Mouse (Mus musculus): ENCODE measurements around the gene Cdh5. TPM values are rescaled to one million over a fixed set of nuclear protein-coding genes. Genes with fewer than 3 reads are reported as not detected.
"Not testable (repeated sequence)": the region's sequence is repeated elsewhere in the genome, so short reads cannot be mapped to it uniquely, and the experiment has no call there.

The Cdh5 gene
- polyA plus RNA-seq, 1 experiment from 2014 or later = 12.1 TPM

- no peaks in the 10 kb centered on the region for H3K4me1 ChIP-seq (replicated peaks; ENCODE audit: control insufficient read depth, insufficient read depth, low read length)
- no peaks in the 10 kb centered on the region for H3K9me3 ChIP-seq (ENCODE audit: control insufficient read depth)
- 17% methylated on average over 8 of the region's 8 CpGs for WGBS
- H3K27ac ChIP-seq (ENCODE audit: low read depth, low read length) = no peak overlapping the region
- ATAC-seq = peak; percentile 69
- no peak overlapping the region for H3K9ac ChIP-seq (ENCODE audit: low read depth, low read length)
- H3K4me3 ChIP-seq (ENCODE audit: low read depth, low read length) = no peak overlapping the region
- H3K4me2 ChIP-seq (replicated peaks; ENCODE audit: low read depth) = peak overlapping the region; percentile 51
- peak; percentile 69 for TF ChIP-seq CTCF (IDR thresholded peaks at IDR 0.05; ENCODE audit: low read depth)
- no peaks in the 10 kb centered on the region for H3K36me3 ChIP-seq (ENCODE audit: control insufficient read depth, insufficient read depth)
- H3K27me3 ChIP-seq (replicated peaks; ENCODE audit: control insufficient read depth, insufficient read depth, low read length) = no peaks in the 10 kb centered on the region
Observed at GRCm38 (mm10) chr8:104076541-104077412, 24.6 kb upstream of the Cdh5 start.

- Histone ChIP-seq H3K4me3 (ENCODE audit: low read depth, low read length) (no peak overlapping the region), H3K9ac (ENCODE audit: low read depth, low read length) (no peak overlapping the region), H3K27ac (ENCODE audit: low read depth, low read length) (no peak overlapping the region), H3K27me3 (replicated peaks; ENCODE audit: control insufficient read depth, insufficient read depth, low read length) (no peaks in the 10 kb centered on the region), H3K9me3 (ENCODE audit: control insufficient read depth) (no peaks in the 10 kb centered on the region), H3K4me1 (replicated peaks; ENCODE audit: control insufficient read depth, insufficient read depth, low read length) (no peaks in the 10 kb centered on the region), H3K4me2 (replicated peaks; ENCODE audit: low read depth) (no peak overlapping the region), H3K36me3 (ENCODE audit: control insufficient read depth, insufficient read depth) (no peaks in the 10 kb centered on the region)
- WGBS = 55% methylated on average over 7 of the region's 7 CpGs
- TF ChIP-seq CTCF (IDR thresholded peaks at IDR 0.05; ENCODE audit: low read depth) = no peak
- ATAC-seq = no peak
Observed at GRCm38 (mm10) chr8:104078091-104078490, 23.3 kb upstream of the Cdh5 start.

GRCm38 (mm10) chr8:104085281-104085680, 16.1 kb upstream of the Cdh5 start:
- peak; percentile 37 for TF ChIP-seq CTCF (IDR thresholded peaks at IDR 0.05; ENCODE audit: low read depth)
- Histone ChIP-seq H3K9me3 (ENCODE audit: control insufficient read depth) (no peaks in the 10 kb centered on the region), H3K27me3 (replicated peaks; ENCODE audit: control insufficient read depth, insufficient read depth, low read length) (no peaks in the 10 kb centered on the region), H3K4me2 (replicated peaks; ENCODE audit: low read depth) (no peak overlapping the region), H3K4me1 (replicated peaks; ENCODE audit: control insufficient read depth, insufficient read depth, low read length) (no peaks in the 10 kb centered on the region), H3K9ac (ENCODE audit: low read depth, low read length) (no peak overlapping the region), H3K36me3 (ENCODE audit: control insufficient read depth, insufficient read depth) (no peaks in the 10 kb centered on the region), H3K27ac (ENCODE audit: low read depth, low read length) (no peak overlapping the region), H3K4me3 (ENCODE audit: low read depth, low read length) (no peak overlapping the region)
- no peak for ATAC-seq
- WGBS = 81% methylated on average over 10 of the region's 10 CpGs

GRCm38 (mm10) chr8:104086615-104087014, 14.8 kb upstream of the Cdh5 start:
- no peak for ATAC-seq
- no peaks in the 10 kb centered on the region for H3K27me3 ChIP-seq (replicated peaks; ENCODE audit: control insufficient read depth, insufficient read depth, low read length)
- H3K4me2 ChIP-seq (replicated peaks; ENCODE audit: low read depth) = no peak overlapping the region
- H3K9me3 ChIP-seq (ENCODE audit: control insufficient read depth) = no peaks in the 10 kb centered on the region
- no peak overlapping the region for H3K4me3 ChIP-seq (ENCODE audit: low read depth, low read length)
- H3K4me1 ChIP-seq (replicated peaks; ENCODE audit: control insufficient read depth, insufficient read depth, low read length) = no peaks in the 10 kb centered on the region
- 83% methylated on average over 2 of the region's 2 CpGs for WGBS
- no peaks in the 10 kb centered on the region for H3K36me3 ChIP-seq (ENCODE audit: control insufficient read depth, insufficient read depth)
- no peak overlapping the region for H3K27ac ChIP-seq (ENCODE audit: low read depth, low read length)
- TF ChIP-seq CTCF (IDR thresholded peaks at IDR 0.05; ENCODE audit: low read depth) = peak; percentile 52
- no peak overlapping the region for H3K9ac ChIP-seq (ENCODE audit: low read depth, low read length)

- TF ChIP-seq CTCF (IDR thresholded peaks at IDR 0.05; ENCODE audit: low read depth) = peak; percentile 18; the same call in 1 of the 2 replicates
- ATAC-seq = no peak
- Histone ChIP-seq H3K9me3 (ENCODE audit: control insufficient read depth) (no peaks in the 10 kb centered on the region), H3K9ac (ENCODE audit: low read depth, low read length) (no peak overlapping the region), H3K36me3 (ENCODE audit: control insufficient read depth, insufficient read depth) (no peaks in the 10 kb centered on the region), H3K4me3 (ENCODE audit: low read depth, low read length) (no peak overlapping the region), H3K27me3 (replicated peaks; ENCODE audit: control insufficient read depth, insufficient read depth, low read length) (no peaks in the 10 kb centered on the region), H3K4me2 (replicated peaks; ENCODE audit: low read depth) (no peak overlapping the region), H3K4me1 (replicated peaks; ENCODE audit: control insufficient read depth, insufficient read depth, low read length) (no peaks in the 10 kb centered on the region), H3K27ac (ENCODE audit: low read depth, low read length) (no peak overlapping the region)
- WGBS = 46% methylated on average over 1 of the region's 1 CpGs
Observed at GRCm38 (mm10) chr8:104087091-104087490, 14.3 kb upstream of the Cdh5 start.

- H3K27me3 ChIP-seq (replicated peaks; ENCODE audit: control insufficient read depth, insufficient read depth, low read length); H3K4me1 ChIP-seq (replicated peaks; ENCODE audit: control insufficient read depth, insufficient read depth, low read length); H3K9me3 ChIP-seq (ENCODE audit: control insufficient read depth); H3K4me2 ChIP-seq (replicated peaks; ENCODE audit: low read depth); ATAC-seq; H3K27ac ChIP-seq (ENCODE audit: low read depth, low read length); H3K9ac ChIP-seq (ENCODE audit: low read depth, low read length); H3K36me3 ChIP-seq (ENCODE audit: control insufficient read depth, insufficient read depth); H3K4me3 ChIP-seq (ENCODE audit: low read depth, low read length): not testable (repeated sequence)
Observed at GRCm38 (mm10) chr8:104087878-104088277, 13.5 kb upstream of the Cdh5 start.

All from intestine, postnatal 0 days (tissue).